Mouse (Mus musculus) lung, postnatal 0 days (tissue): Measurements from ENCODE around the gene Slc12a8.

Source experiments
- CTCF ChIP-seq: IDR thresholded peaks from 2 replicates; pipeline ENCODE4 v1.5.1; 2016; ENCODE audit warnings: antibody characterized with exemption, mild to moderate bottlenecking
- EP300 ChIP-seq: IDR thresholded peaks from 2 replicates; pipeline ENCODE4 v1.6.1; 2016; ENCODE audit warnings: antibody characterized with exemption, mild to moderate bottlenecking, control low read depth

GRCm38 (mm10) chr16:33561308-33562009, 44.3 kb downstream of the Slc12a8 start:
- TF ChIP-seq CTCF, result no peak
- no peak for TF ChIP-seq EP300
